Mouse (Mus musculus): Measurements from ENCODE around the gene Rnf38.

- TF ChIP-seq TAL1 (IDR thresholded peaks at IDR 0.05; ENCODE audit: low read length) (no peak), GATA1 (IDR thresholded peaks at IDR 0.05; ENCODE audit: low read length) (no peak)
Observed at GRCm38 (mm10) chr4:44166702-44167396, 66.7 kb downstream of the Rnf38 start.
